Mouse (Mus musculus) stomach, postnatal 0 days (tissue): ENCODE data around the gene Plekha8. TPM values are rescaled to one million over a fixed set of nuclear protein-coding genes. Genes with fewer than 3 reads are reported as not detected.

Experiments
- ATAC-seq: fragments of 200-750 bp; cut with Nextera tagmentation; 2 replicates; pipeline ENCODE4 v1.8.0; 2017; ENCODE audit not compliant: low FRiP score, low TSS enrichment
- DNase-seq: peaks from one replicate; pipeline ENCODE4 v3.0.0-alpha.2; 2016; ENCODE audit warnings: low spot score
- H3K27ac ChIP-seq: fragments of 300-500 bp; sonication (generic); replicated peaks from 2 replicates; pipeline ENCODE4 v1.5.1; 2014; ENCODE audit warnings: mild to moderate bottlenecking, control low read depth
- H3K27me3 ChIP-seq: fragments of 300-500 bp; sonication (generic); 2 replicates; pipeline ENCODE4 v1.6.1; 2014; ENCODE audit warnings: low read length; ENCODE audit not compliant: control insufficient read depth, insufficient read depth
- H3K36me3 ChIP-seq: fragments of 300-500 bp; sonication (generic); 2 replicates; pipeline ENCODE4 v1.6.1; 2014; ENCODE audit warnings: low read length, mixed read lengths; ENCODE audit not compliant: control insufficient read depth, insufficient read depth
- H3K4me1 ChIP-seq: fragments of 300-500 bp; sonication (generic); replicated peaks from 2 replicates; pipeline ENCODE4 v1.6.1; 2014; ENCODE audit warnings: antibody characterized with exemption; ENCODE audit not compliant: control insufficient read depth, insufficient read depth
- H3K4me2 ChIP-seq: fragments of 300-500 bp; sonication (generic); replicated peaks from 2 replicates; pipeline ENCODE4 v1.6.1; 2014; ENCODE audit warnings: low read depth, mild to moderate bottlenecking, control low read depth, moderate library complexity
- H3K4me3 ChIP-seq: fragments of 300-500 bp; sonication (generic); 2 replicates; pipeline ENCODE4 v1.5.1; 2014; ENCODE audit warnings: low read depth, low read length, control low read depth
- H3K9ac ChIP-seq: fragments of 300-500 bp; sonication (generic); 2 replicates; pipeline ENCODE4 v1.6.1; 2014; ENCODE audit warnings: mild to moderate bottlenecking, low read length, control low read depth, mixed read lengths
- H3K9me3 ChIP-seq: fragments of 300-500 bp; sonication (generic); 2 replicates; pipeline ENCODE4 v1.6.1; 2016; ENCODE audit warnings: low read length; ENCODE audit not compliant: control insufficient read depth
- CTCF ChIP-seq: IDR thresholded peaks from 2 replicates; pipeline ENCODE4 v1.5.1; 2016; ENCODE audit warnings: antibody characterized with exemption, low read depth, mild to moderate bottlenecking, moderate library complexity
- EP300 ChIP-seq: optimal IDR thresholded peaks from 2 replicates; pipeline ENCODE3; 2016; ENCODE audit warnings: antibody characterized with exemption
- WGBS: fragments of 180-500 bp; shearing (Covaris S2); extraction: QIAGEN DNeasy Blood & Tissue Kit; methylation state at CpG from one replicate; pipeline ENCODE4 v1.1.7; 2014; 5-methylcytosine and 5-hydroxymethylcytosine counted together
- polyA plus RNA-seq: library from polyadenylated mRNA; unstranded; fragments of >200 nt; fragmentation: Nextera tagmentation; extraction: Ambion mirVana; gene quantifications from 2 replicates; pipeline ENCODE4 v1.2.1, GENCODE M21; 2015

Gene Plekha8
- polyA plus RNA-seq, 1 experiment from 2014 or later = 5.4 TPM

- Histone ChIP-seq H3K9ac (no peak overlapping the region), H3K27me3 (no peaks in the 10 kb centered on the region), H3K9me3 (no peaks in the 10 kb centered on the region), H3K27ac (no peak overlapping the region), H3K4me1 (no peaks in the 10 kb centered on the region), H3K4me3 (no peak overlapping the region), H3K36me3 (no peaks in the 10 kb centered on the region), H3K4me2 (no peak overlapping the region)
- 72% methylated on average over 14 of the region's 14 CpGs for WGBS
- ATAC-seq (no peak), DNase-seq (no peak)
- no peak for TF ChIP-seq CTCF
- no peak for TF ChIP-seq EP300
These were observed 96.6 kb downstream of the Plekha8 start for GRCm38 (mm10) chr6:54691368-54692116.

DNA sequence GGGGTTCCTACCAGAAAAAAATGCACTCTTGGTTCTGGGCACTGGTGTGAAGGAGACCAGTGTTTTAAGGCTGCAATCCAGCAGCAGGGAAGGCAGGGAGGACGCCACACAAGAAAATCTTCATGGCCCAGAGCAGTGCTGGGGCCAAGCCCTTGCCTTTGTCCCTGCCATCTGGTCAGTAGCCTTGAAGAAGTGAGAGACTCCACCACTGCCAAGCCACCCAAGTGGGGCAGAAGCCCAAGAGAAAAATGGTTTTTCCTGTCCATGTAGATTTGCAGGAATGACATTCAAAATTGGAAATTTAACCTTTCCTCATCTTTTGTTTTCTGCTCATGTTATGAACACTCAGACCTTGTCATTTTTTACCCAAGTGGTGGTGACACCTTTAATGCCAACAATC lies 97.3 kb downstream of the Plekha8 start:
- H3K4me1 ChIP-seq = no peaks in the 10 kb centered on the region
- H3K27ac ChIP-seq = no peak overlapping the region
- TF ChIP-seq CTCF = no peak
- no peak for TF ChIP-seq EP300
- H3K27me3 ChIP-seq = no peaks in the 10 kb centered on the region
- H3K4me2 ChIP-seq = no peak overlapping the region
- no peak overlapping the region for H3K9ac ChIP-seq
- 94% methylated on average over 1 of the region's 1 CpGs for WGBS
- no peaks in the 10 kb centered on the region for H3K36me3 ChIP-seq
- ATAC-seq (no peak), DNase-seq (no peak)
- no peak overlapping the region for H3K4me3 ChIP-seq
- H3K9me3 ChIP-seq = no peaks in the 10 kb centered on the region

- H3K9me3 ChIP-seq = no peaks in the 10 kb centered on the region
- DNase-seq (no peak), ATAC-seq (no peak)
- no peak for TF ChIP-seq EP300
- no peak for TF ChIP-seq CTCF
- no peaks in the 10 kb centered on the region for H3K4me1 ChIP-seq
- H3K36me3 ChIP-seq = no peaks in the 10 kb centered on the region
- H3K9ac ChIP-seq = no peak overlapping the region
- H3K4me2 ChIP-seq = no peak overlapping the region
- no peak overlapping the region for H3K27ac ChIP-seq
- 90% methylated on average over 6 of the region's 6 CpGs for WGBS
- no peak overlapping the region for H3K4me3 ChIP-seq
- H3K27me3 ChIP-seq = no peaks in the 10 kb centered on the region
These were observed 98.4 kb downstream of the Plekha8 start for GRCm38 (mm10) chr6:54693286-54693685.

Other genes starting within 250 kb of the Plekha8 start
- gene Wipf3, start 165.5 kb upstream of the Plekha8 start, polyA plus RNA-seq = 0.32 and 0.52 TPM in 2 replicates
- 3.4 and 5.7 TPM in 2 replicates for gene Scrn1, start 28.6 kb upstream of the Plekha8 start, polyA plus RNA-seq
- 9.7 and 12.4 TPM in 2 replicates for gene Fkbp14, start 2.2 kb downstream of the Plekha8 start, polyA plus RNA-seq
- gene Mturn, start 86.5 kb downstream of the Plekha8 start, polyA plus RNA-seq = 3.3 and 4.0 TPM in 2 replicates
- gene Znrf2, start 221.8 kb downstream of the Plekha8 start, polyA plus RNA-seq = 4.5 and 5.2 TPM in 2 replicates